Mouse (Mus musculus) 3T3-L1 (cell line): Measurements from ENCODE around the gene Frmd4a.
"Not testable (repeated sequence)": the region's sequence is repeated elsewhere in the genome, so short reads cannot be mapped to it uniquely, and the experiment has no call there.

Experiments used
- DNase-seq: peaks from one replicate; pipeline ENCODE4 v3.0.0-alpha.2; 2015; ENCODE audit warnings: low read depth, low spot score

Frmd4a gene

GRCm38 (mm10) chr2:4550017-4550763 lies 532.7 kb downstream of the Frmd4a start:
- DNase-seq = no peak

- DNase-seq = no peak
These were observed 533.9 kb downstream of the Frmd4a start for GRCm38 (mm10) chr2:4551438-4551837.

GRCm38 (mm10) chr2:4551866-4552265 lies 534.3 kb downstream of the Frmd4a start:
- no peak for DNase-seq

- DNase-seq = no peak
These were observed 535.0 kb downstream of the Frmd4a start for GRCm38 (mm10) chr2:4552486-4552885.

GRCm38 (mm10) chr2:4555221-4555631 lies 537.7 kb downstream of the Frmd4a start:
- DNase-seq = peak; percentile 68

- DNase-seq = no peak
These were observed 538.7 kb downstream of the Frmd4a start for GRCm38 (mm10) chr2:4556188-4556587.

- DNase-seq = peak; percentile 61
These were observed 539.5 kb downstream of the Frmd4a start for GRCm38 (mm10) chr2:4557028-4557427.

GRCm38 (mm10) chr2:4557466-4557865 lies 539.9 kb downstream of the Frmd4a start:
- peak; percentile 85 for DNase-seq

- DNase-seq = peak; percentile 66
These were observed 541.2 kb downstream of the Frmd4a start for GRCm38 (mm10) chr2:4558651-4559203.

GRCm38 (mm10) chr2:4559211-4559882 lies 541.8 kb downstream of the Frmd4a start:
- DNase-seq = peak; percentile 93

- no peak for DNase-seq
These were observed 542.3 kb downstream of the Frmd4a start for GRCm38 (mm10) chr2:4559883-4560247.

GRCm38 (mm10) chr2:4560516-4560915 lies 543.0 kb downstream of the Frmd4a start:
- not testable (repeated sequence) for DNase-seq

GRCm38 (mm10) chr2:4561196-4561595 lies 543.7 kb downstream of the Frmd4a start:
- DNase-seq = no peak

GRCm38 (mm10) chr2:4562373-4562772 lies 544.9 kb downstream of the Frmd4a start:
- no peak for DNase-seq

GRCm38 (mm10) chr2:4562826-4563225 lies 545.3 kb downstream of the Frmd4a start:
- DNase-seq = no peak

- no peak for DNase-seq
These were observed 545.8 kb downstream of the Frmd4a start for GRCm38 (mm10) chr2:4563322-4563721.

- no peak for DNase-seq
These were observed 548.9 kb downstream of the Frmd4a start for GRCm38 (mm10) chr2:4566260-4566955.

GRCm38 (mm10) chr2:4566956-4567680 lies 549.6 kb downstream of the Frmd4a start:
- DNase-seq = no peak

- peak; percentile 43 for DNase-seq
These were observed 551.5 kb downstream of the Frmd4a start for GRCm38 (mm10) chr2:4568967-4569366.

- DNase-seq = no peak
These were observed 552.8 kb downstream of the Frmd4a start for GRCm38 (mm10) chr2:4570186-4570861.
